Mouse (Mus musculus) forebrain, embryonic 15.5 days (tissue): ENCODE results near the gene Srl. TPM values are rescaled to one million over a fixed set of nuclear protein-coding genes. Genes with fewer than 3 reads are reported as not detected.
"Not testable (repeated sequence)": the region's sequence is repeated elsewhere in the genome, so short reads cannot be mapped to it uniquely, and the experiment has no call there.

Source experiments
- ATAC-seq: fragments of 200-750 bp; cut with Nextera tagmentation; replicated peaks from 2 replicates; pipeline ENCODE4 v1.8.0; 2017; ENCODE audit warnings: mild to moderate bottlenecking, moderate TSS enrichment, moderate library complexity
- H3K27ac ChIP-seq: fragments of 300-500 bp; sonication (generic); replicated peaks from 2 replicates; pipeline ENCODE4 v1.5.1; 2015; ENCODE audit warnings: mild to moderate bottlenecking, inconsistent platforms
- H3K27me3 ChIP-seq: fragments of 300-500 bp; sonication (generic); 2 replicates; pipeline ENCODE4 v1.6.1; 2015; ENCODE audit warnings: inconsistent platforms
- H3K36me3 ChIP-seq: fragments of 300-500 bp; sonication (generic); 2 replicates; pipeline ENCODE4 v1.6.1; 2015; ENCODE audit warnings: mild to moderate bottlenecking, inconsistent platforms
- H3K4me1 ChIP-seq: fragments of 300-500 bp; sonication (generic); 2 replicates; pipeline ENCODE4 v1.6.1; 2015; ENCODE audit warnings: inconsistent platforms
- H3K4me2 ChIP-seq: fragments of 300-500 bp; sonication (generic); replicated peaks from 2 replicates; pipeline ENCODE4 v1.6.1; 2015; ENCODE audit warnings: mild to moderate bottlenecking, inconsistent platforms
- H3K4me3 ChIP-seq: fragments of 300-500 bp; sonication (generic); 2 replicates; pipeline ENCODE4 v1.5.1; 2015; ENCODE audit warnings: mild to moderate bottlenecking, inconsistent platforms
- H3K9ac ChIP-seq: fragments of 300-500 bp; sonication (generic); replicated peaks from 2 replicates; pipeline ENCODE4 v1.6.1; 2015; ENCODE audit warnings: mild to moderate bottlenecking, inconsistent platforms
- H3K9me3 ChIP-seq: fragments of 300-500 bp; sonication (generic); 2 replicates; pipeline ENCODE4 v1.6.1; 2016; ENCODE audit warnings: inconsistent platforms
- WGBS: fragments of 180-500 bp; shearing (Covaris S2); methylation state at CpG from one replicate; pipeline ENCODE4 v1.1.7; 2015; ENCODE audit warnings: mixed read lengths; 5-methylcytosine and 5-hydroxymethylcytosine counted together
- polyA plus RNA-seq: library from polyadenylated mRNA; unstranded; fragments of >200 nt; fragmentation: Nextera tagmentation; extraction: Ambion mirVana; gene quantifications from 2 replicates; pipeline ENCODE4 v1.2.1, GENCODE M21; 2015

Srl gene
- polyA plus RNA-seq, 1 experiment from 2014 or later, result 40.1 TPM

GRCm38 (mm10) chr16:4527373-4527772 lies 14.2 kb downstream of the Srl start:
- not testable (repeated sequence) for H3K27ac ChIP-seq, H3K27me3 ChIP-seq, H3K9me3 ChIP-seq, H3K4me1 ChIP-seq, H3K36me3 ChIP-seq, H3K4me3 ChIP-seq, H3K4me2 ChIP-seq, ATAC-seq, H3K9ac ChIP-seq
- WGBS, result 97% methylated on average over 12 of the region's 12 CpGs

- Histone ChIP-seq H3K36me3 (no peaks in the 10 kb centered on the region), H3K27me3 (no peaks in the 10 kb centered on the region), H3K4me2 (no peak overlapping the region), H3K4me1 (peaks cover 4% of the 10 kb centered on the region), H3K9me3 (no peaks in the 10 kb centered on the region), H3K27ac (no peak overlapping the region), H3K9ac (no peak overlapping the region), H3K4me3 (no peak overlapping the region)
- WGBS, result 78% methylated on average over 7 of the region's 7 CpGs
- ATAC-seq, result no peak
Observed at GRCm38 (mm10) chr16:4523313-4524004, 18.2 kb downstream of the Srl start.

- Histone ChIP-seq H3K27me3 (no peaks in the 10 kb centered on the region), H3K27ac (no peak overlapping the region), H3K4me1 (peaks cover 4% of the 10 kb centered on the region), H3K9ac (no peak overlapping the region), H3K4me3 (no peak overlapping the region), H3K9me3 (no peaks in the 10 kb centered on the region), H3K4me2 (no peak overlapping the region), H3K36me3 (no peaks in the 10 kb centered on the region)
- ATAC-seq, result no peak
- WGBS, result 42% methylated on average over 8 of the region's 8 CpGs
Observed at GRCm38 (mm10) chr16:4522879-4523278, 18.7 kb downstream of the Srl start.

- WGBS, result 71% methylated on average over 5 of the region's 5 CpGs
- no peak for ATAC-seq
Observed at GRCm38 (mm10) chr16:4521735-4522530, 19.7 kb downstream of the Srl start.

DNA sequence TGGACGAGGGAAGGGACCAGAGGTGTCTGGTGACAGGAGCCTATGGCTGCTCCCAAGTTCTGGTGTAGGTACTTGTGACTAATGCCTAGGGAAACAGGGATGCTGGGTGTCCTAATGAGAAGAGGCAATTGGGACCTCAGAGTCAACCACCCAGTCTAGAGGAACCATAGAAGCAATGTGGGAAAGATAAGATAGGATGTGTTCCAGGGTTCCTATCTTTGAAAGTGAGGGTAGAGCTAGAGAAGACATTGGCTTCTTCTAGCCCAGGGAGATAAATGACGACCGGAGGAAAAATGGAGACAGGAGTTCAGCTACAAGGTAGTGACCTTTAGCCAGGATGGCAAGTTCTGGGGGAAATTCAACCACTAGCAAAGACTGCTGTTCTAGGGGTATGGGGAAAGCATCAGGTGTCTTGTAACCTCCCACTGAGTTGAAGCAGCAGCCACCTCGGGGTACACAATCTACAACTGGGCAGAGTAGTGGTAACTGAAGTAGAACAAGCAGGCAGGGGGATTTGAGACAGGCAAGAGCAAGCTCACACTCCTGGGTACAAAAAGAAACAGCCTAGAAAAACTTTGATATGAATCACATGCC lies 20.4 kb downstream of the Srl start:
- Histone ChIP-seq H3K4me2 (no peak overlapping the region), H3K36me3 (no peaks in the 10 kb centered on the region), H3K4me1 (peaks cover 4% of the 10 kb centered on the region), H3K9ac (no peak overlapping the region), H3K27me3 (no peaks in the 10 kb centered on the region), H3K4me3 (no peak overlapping the region), H3K9me3 (no peaks in the 10 kb centered on the region), H3K27ac (no peak overlapping the region)
- ATAC-seq, result no peak
- 75% methylated on average over 4 of the region's 4 CpGs for WGBS

More at GRCm38 (mm10) chr16:4521735-4522530, 19.7 kb downstream of the Srl start:
- H3K4me2 ChIP-seq, result no peak overlapping the region
- H3K9me3 ChIP-seq, result no peaks in the 10 kb centered on the region
- no peaks in the 10 kb centered on the region for H3K27me3 ChIP-seq
- no peak overlapping the region for H3K4me3 ChIP-seq
- H3K27ac ChIP-seq, result no peak overlapping the region
- peaks cover 4% of the 10 kb centered on the region for H3K4me1 ChIP-seq
- no peak overlapping the region for H3K9ac ChIP-seq
- no peaks in the 10 kb centered on the region for H3K36me3 ChIP-seq

DNA sequence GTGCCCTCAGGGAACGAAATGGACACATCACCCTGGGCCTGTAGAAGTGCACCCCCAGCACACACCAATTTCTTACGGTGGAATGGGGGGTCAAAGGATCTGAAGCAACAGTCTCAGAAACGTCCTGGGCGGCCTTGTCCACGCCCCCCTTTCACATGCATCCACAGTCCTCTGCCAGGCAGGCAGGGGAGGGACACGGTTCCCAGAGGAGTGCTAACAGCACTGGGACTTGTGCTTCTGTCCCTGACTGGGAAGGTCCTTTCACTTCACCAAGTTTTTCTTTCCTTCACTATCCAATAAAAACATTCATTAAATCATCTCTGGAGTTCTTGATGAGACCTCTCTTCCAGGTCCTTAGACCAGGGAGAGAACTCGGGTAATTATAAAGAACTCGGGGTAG lies 20.9 kb downstream of the Srl start:
- ATAC-seq, result no peak
- H3K27ac ChIP-seq, result no peak overlapping the region
- 77% methylated on average over 8 of the region's 8 CpGs for WGBS
- H3K36me3 ChIP-seq, result no peaks in the 10 kb centered on the region
- no peaks in the 10 kb centered on the region for H3K9me3 ChIP-seq
- peaks cover 4% of the 10 kb centered on the region for H3K4me1 ChIP-seq
- no peak overlapping the region for H3K4me3 ChIP-seq
- H3K9ac ChIP-seq, result no peak overlapping the region
- no peaks in the 10 kb centered on the region for H3K27me3 ChIP-seq
- H3K4me2 ChIP-seq, result no peak overlapping the region

GRCm38 (mm10) chr16:4519825-4520224 lies 21.8 kb downstream of the Srl start:
- no peak for ATAC-seq
- Histone ChIP-seq H3K9me3 (no peaks in the 10 kb centered on the region), H3K27ac (no peak overlapping the region), H3K36me3 (no peaks in the 10 kb centered on the region), H3K4me2 (no peak overlapping the region), H3K27me3 (no peaks in the 10 kb centered on the region), H3K4me1 (peaks cover 4% of the 10 kb centered on the region), H3K4me3 (no peak overlapping the region), H3K9ac (no peak overlapping the region)
- WGBS, result 97% methylated on average over 2 of the region's 2 CpGs

DNA sequence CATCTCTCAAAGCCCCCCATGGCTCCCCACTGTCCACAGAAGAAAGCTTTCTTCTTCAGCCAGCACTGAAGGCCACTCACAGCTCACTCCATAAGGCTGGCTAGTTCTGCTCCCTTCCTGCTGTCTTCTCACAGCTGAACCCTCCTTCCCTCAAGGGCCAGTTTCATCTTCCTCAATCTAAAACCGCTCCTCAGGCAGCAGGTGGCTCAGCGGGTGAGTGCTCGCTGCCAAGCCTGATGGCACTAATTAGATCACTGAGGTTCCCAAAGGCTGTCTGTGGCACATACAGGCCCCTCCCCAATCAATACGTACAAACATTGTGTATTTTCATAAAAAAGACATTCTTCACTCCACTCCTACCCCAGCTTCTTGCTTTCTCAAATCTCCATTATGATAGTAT lies 22.5 kb downstream of the Srl start:
- H3K9me3 ChIP-seq, result no peaks in the 10 kb centered on the region
- 42% methylated on average over 4 of the region's 4 CpGs for WGBS
- H3K27me3 ChIP-seq, result no peaks in the 10 kb centered on the region
- H3K4me3 ChIP-seq, result no peak overlapping the region
- H3K4me2 ChIP-seq, result no peak overlapping the region
- peaks cover 4% of the 10 kb centered on the region for H3K4me1 ChIP-seq
- H3K36me3 ChIP-seq, result no peaks in the 10 kb centered on the region
- no peak overlapping the region for H3K9ac ChIP-seq
- no peak for ATAC-seq
- no peak overlapping the region for H3K27ac ChIP-seq

GRCm38 (mm10) chr16:4517906-4518305 lies 23.7 kb downstream of the Srl start:
- Histone ChIP-seq H3K27ac (no peak overlapping the region), H3K27me3 (no peaks in the 10 kb centered on the region), H3K4me1 (peaks cover 4% of the 10 kb centered on the region), H3K4me2 (no peak overlapping the region), H3K36me3 (no peaks in the 10 kb centered on the region), H3K9me3 (no peaks in the 10 kb centered on the region), H3K4me3 (no peak overlapping the region), H3K9ac (no peak overlapping the region)
- ATAC-seq, result no peak
- WGBS, result 87% methylated on average over 2 of the region's 2 CpGs

DNA sequence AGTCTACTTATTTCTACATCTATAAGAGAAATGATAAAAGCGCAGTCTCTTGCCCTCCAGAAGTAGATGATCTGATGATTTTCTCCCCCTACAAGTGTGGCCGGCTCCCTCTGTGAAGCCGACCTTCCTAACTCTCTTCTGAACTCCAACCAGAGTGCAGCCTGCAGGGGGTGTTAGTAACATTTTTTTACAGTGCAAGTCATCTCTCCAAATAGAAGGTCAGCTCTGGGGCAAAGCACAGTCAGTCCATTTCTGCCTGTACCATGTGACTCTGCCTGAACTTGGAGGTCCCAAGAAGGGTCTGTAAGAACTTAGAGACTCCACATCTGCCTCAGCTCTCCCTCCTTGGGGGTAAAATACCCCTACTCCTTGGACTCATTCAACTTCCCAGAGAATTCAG lies 27.2 kb downstream of the Srl start:
- Histone ChIP-seq H3K9me3 (no peaks in the 10 kb centered on the region), H3K27me3 (no peaks in the 10 kb centered on the region), H3K9ac (no peak overlapping the region), H3K36me3 (no peaks in the 10 kb centered on the region), H3K4me3 (no peak overlapping the region), H3K27ac (no peak overlapping the region), H3K4me2 (no peak overlapping the region), H3K4me1 (peaks cover 4% of the 10 kb centered on the region)
- 90% methylated on average over 3 of the region's 3 CpGs for WGBS
- ATAC-seq, result no peak

DNA sequence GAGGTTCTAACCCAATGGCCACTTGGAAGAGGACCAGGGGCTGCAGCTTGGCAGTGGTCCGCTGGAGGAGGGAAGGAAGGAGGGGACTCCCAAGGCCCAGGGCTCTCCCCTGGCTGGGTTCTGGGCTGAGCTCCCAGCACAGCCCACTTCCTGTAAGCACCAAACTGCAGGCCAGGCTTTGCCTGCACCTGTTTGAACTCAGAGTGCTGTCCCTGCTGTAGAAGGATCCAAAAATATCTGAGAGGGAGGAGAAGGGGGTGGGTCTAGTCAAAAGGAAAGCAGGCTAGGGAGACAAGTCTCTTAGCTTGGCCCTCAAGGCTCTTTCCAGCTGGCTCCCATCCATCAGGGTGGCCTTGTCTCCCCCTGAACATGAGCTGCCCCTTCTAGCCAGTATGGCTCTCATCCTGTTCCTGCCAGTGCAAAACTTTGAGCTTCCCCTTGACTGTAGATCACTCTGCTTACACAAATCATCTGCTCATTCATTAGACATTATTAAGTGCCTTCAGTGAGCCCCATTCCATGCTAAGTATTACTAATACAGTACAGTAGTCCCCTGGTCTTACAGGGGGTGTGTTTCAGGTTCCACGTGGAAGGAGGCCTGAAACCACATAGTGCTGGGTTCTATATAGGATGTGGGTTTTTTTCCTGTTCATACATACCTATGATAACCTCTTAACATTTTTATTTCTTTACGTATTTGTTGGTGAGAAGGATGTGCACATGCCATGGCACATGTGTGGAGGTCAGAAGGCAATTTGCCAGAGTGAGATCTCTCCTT lies 28.8 kb downstream of the Srl start:
- H3K4me1 ChIP-seq, result no peaks in the 10 kb centered on the region
- WGBS, result 83% methylated on average over 3 of the region's 3 CpGs
- no peak overlapping the region for H3K27ac ChIP-seq
- ATAC-seq, result no peak
- H3K4me2 ChIP-seq, result no peak overlapping the region
- H3K4me3 ChIP-seq, result no peak overlapping the region
- no peaks in the 10 kb centered on the region for H3K9me3 ChIP-seq
- no peaks in the 10 kb centered on the region for H3K27me3 ChIP-seq
- no peaks in the 10 kb centered on the region for H3K36me3 ChIP-seq
- H3K9ac ChIP-seq, result no peak overlapping the region

DNA sequence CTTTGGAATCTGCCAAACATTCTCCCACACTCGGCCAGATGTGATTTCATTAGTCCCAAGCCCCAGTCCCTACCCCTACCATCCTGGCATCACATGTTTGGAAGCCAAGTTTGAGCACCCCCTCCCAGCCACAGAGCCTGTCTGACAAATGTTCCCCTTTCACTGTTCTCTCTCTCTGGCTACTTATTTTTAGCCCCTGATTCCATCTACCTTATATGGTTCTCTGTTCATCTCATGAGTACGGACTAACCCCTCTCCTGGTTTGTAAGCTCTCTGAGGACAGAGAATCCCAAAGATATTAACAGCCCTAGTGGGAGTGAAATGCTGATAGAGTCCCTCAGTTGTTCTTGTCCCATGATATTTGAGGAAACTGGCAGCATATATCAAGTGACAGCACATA lies 30.2 kb downstream of the Srl start:
- Histone ChIP-seq H3K9me3 (no peaks in the 10 kb centered on the region), H3K27me3 (no peaks in the 10 kb centered on the region), H3K4me1 (no peaks in the 10 kb centered on the region), H3K4me3 (no peak overlapping the region), H3K36me3 (no peaks in the 10 kb centered on the region), H3K4me2 (no peak overlapping the region), H3K27ac (no peak overlapping the region), H3K9ac (no peak overlapping the region)
- 84% methylated on average over 2 of the region's 2 CpGs for WGBS
- ATAC-seq, result no peak
